Mouse (Mus musculus) heart, postnatal 14 days (tissue): ENCODE data around the gene Traf3ip3. TPM values are rescaled to one million over a fixed set of nuclear protein-coding genes. Genes with fewer than 3 reads are reported as not detected.
A peak's percentile ranks its signal among the peaks of the same experiment; 100 is the strongest.

ENCODE experiments used
- DNase-seq, 2 experiments: peaks; one replicate each; pipeline ENCODE4 v3.0.0; 2021 to 2022
- intact Hi-C: fragments of 180-260 bp; cut with DNase I; formaldehyde crosslinking; loops from one replicate; pipeline ENCODE4 v1.15.1; 2025
- total RNA-seq, 2 experiments: library from RNA; stranded (reverse); gene quantifications; 2 replicates each; pipeline ENCODE4 v1.2.3; 2021

The Traf3ip3 gene
- total RNA-seq, 2 experiments from 2014 or later, result 0.84 to 6.1 TPM

DNA sequence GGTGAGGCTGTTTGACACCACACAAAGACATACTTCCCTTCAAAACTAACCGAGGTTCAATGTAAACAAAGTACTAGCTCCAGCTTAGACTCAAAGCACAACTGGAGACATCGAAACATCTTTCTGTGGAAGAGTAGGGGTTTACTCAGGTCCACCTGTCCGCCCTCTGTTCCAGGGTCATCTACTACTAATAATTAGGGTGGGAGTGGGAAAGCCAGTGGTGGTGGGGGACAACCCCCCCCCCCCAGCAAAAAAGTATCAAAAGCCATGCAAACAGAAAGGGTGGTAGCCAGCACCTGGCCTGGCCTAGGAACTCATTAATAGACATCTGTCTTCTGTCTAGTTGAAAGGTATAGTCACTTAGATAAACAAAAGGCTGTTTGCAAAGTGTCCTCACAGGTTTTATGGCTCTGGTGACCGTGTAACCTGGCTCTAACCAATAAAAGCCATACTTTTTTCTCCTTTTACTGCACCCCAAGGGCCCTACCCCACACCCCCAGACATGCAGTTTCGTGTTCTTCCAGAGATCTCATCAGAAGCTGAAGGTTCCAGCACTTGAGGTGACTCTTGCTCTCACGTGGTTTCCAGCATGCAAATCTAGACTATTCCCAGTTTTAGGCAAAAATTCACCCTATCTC is 70.1 kb downstream of the Traf3ip3 start:
- no peak for DNase-seq
- intact Hi-C loops, result loop anchor here (5.0 kb wide), 1 partner anchor 41 kb away; no protein-coding TSS in a partner anchor

DNA sequence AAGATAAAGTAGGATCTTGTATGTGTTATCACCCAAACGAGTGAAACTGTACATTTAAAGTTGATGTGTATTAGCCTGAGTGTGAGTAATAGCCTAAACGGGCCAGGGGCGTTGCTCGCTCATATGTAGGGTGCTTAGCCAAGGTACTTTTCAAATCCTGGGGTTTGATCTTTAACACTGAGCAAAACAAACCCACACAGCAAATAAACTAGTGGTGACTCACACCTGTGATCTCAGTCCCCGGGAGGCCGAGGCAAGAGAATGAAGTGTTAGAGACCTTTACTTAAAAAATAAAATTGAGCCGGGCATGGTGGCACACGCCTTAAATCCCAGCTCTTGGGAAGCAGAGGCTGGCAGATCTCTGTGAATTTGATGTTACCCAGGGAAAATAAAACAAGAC is 70.7 kb downstream of the Traf3ip3 start:
- intact Hi-C loops, result loop anchor here (5.0 kb wide), 1 partner anchor 41 kb away; no protein-coding TSS in a partner anchor

DNA sequence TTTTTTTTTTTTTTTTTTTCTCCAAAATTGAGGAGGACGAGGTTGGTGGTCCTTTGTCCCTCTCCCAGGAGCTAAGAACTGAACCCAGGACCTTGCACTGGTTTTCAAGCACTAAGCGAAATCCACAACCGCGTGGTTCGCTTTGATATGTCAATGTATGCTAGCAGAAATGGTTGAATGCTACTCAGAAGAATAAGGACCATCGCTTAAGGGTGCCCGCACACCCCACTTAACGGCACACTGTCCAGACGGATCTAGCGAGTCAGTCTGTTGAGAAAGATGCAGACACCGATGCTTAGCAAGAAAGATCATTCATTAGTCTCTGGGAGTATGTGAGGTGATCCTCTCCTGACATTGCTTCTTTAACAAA is 71.1 kb downstream of the Traf3ip3 start:
- peak in 1 of 2 experiments; percentile 8 for DNase-seq
- intact Hi-C loops, result loop anchor here (5.0 kb wide), 1 partner anchor 42 kb away; no protein-coding TSS in a partner anchor

More for the DNA sequence above, 70.7 kb downstream of the Traf3ip3 start:
- no peak for DNase-seq

- intact Hi-C loops, result loop anchor here (5.0 to 10.0 kb wide), 3 partner anchors 42 to 355 kb away; partner anchors contain the start of gene Hhat
- peak; percentile 98 to 99 for DNase-seq
Observed at GRCm38 (mm10) chr1:193129786-193130455, 71.6 kb downstream of the Traf3ip3 start, which contains the start of gene Diexf. Gene Diexf, minus strand, starts transcription at chr1:193130272.

GRCm38 (mm10) chr1:193129321-193129720 is 72.2 kb downstream of the Traf3ip3 start:
- intact Hi-C loops, result loop anchor here (5.0 to 10.0 kb wide), 2 partner anchors 127 to 355 kb away; partner anchors contain the start of gene Hhat
- DNase-seq, result no peak

DNA sequence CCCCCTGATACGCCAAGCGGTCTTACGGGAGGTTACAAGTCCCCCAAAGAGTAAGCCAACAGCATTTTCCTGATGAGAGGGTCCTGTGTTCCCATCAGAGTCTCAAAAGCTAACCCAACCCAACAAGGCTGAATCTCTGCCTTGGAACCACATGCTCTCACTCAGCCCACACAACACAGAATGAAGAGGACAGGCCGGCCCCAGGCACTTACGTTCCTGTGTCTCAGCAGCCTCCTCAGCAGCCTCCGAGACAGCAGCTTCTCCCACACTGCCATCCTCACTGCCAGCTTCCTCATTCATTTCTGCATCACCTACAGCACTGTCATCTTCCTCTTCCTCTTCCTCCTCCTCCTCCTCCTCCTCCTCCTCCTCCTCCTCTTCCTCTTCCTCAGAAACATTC is 73.4 kb downstream of the Traf3ip3 start:
- intact Hi-C loops, result loop anchor here (5.0 to 10.0 kb wide), 2 partner anchors 126 to 353 kb away; partner anchors contain the start of gene Hhat
- DNase-seq, result no peak

DNA sequence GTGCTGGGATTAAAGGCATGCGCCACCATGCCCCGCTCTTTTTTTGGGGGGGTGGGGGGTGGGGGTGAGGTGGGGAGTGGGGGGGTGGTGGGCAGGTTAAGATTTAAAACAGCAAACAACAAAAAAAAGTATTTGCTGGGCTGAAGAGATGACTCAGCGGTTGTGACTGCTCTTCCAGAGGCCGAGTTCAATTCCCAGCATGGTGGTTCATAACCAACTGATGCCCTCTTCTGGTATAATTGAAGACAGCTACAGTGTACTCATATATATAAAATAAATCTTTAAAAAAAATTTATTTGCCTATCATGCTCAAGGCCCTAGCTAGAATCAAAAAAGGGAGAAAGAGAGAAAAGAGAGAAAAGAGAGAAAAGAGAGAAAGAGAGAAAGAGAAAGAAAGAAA is 75.7 kb downstream of the Traf3ip3 start:
- intact Hi-C loops, result loop anchor here (5.0 to 10.0 kb wide), 2 partner anchors 124 to 351 kb away; partner anchors contain the start of gene Hhat
- DNase-seq, result no peak

Other genes starting within 250 kb of the Traf3ip3 start
- gene Syt14, start 165.9 kb downstream of the Traf3ip3 start, total RNA-seq, result under 1 TPM; 0.14 to 0.22 TPM
- gene Diexf, start 71.4 kb downstream of the Traf3ip3 start, total RNA-seq, result 10 to 100 TPM in 1 of 2 experiments, 1 to 10 TPM in 1; 9.7 to 10.1 TPM
- gene Irf6, start 48.6 kb downstream of the Traf3ip3 start, total RNA-seq, result 1 to 10 TPM; 3.7 to 4.1 TPM
- 1 to 10 TPM; 2.9 to 4.7 TPM for gene A130010J15Rik, start 33.7 kb downstream of the Traf3ip3 start, total RNA-seq
- gene Lamb3, start 6.0 kb upstream of the Traf3ip3 start, total RNA-seq, result 10 to 100 TPM in 1 of 2 experiments, 1 to 10 TPM in 1; 7.9 to 12.6 TPM
- 1 to 10 TPM; 2.2 to 2.4 TPM for gene Hsd11b1, start 62.4 kb upstream of the Traf3ip3 start, total RNA-seq
- 10 to 100 TPM; 43.4 to 57.3 TPM for gene G0s2, start 71.5 kb upstream of the Traf3ip3 start, total RNA-seq
- gene Camk1g, start 168.6 kb upstream of the Traf3ip3 start, total RNA-seq, result under 1 TPM; 0.72 to 0.83 TPM